Mouse (Mus musculus): ENCODE results near the gene Cep104. TPM values are rescaled to one million over a fixed set of nuclear protein-coding genes. Genes with fewer than 3 reads are reported as not detected.

The Cep104 gene
- polyA plus RNA-seq, 1 experiment = 19.1 TPM

DNA sequence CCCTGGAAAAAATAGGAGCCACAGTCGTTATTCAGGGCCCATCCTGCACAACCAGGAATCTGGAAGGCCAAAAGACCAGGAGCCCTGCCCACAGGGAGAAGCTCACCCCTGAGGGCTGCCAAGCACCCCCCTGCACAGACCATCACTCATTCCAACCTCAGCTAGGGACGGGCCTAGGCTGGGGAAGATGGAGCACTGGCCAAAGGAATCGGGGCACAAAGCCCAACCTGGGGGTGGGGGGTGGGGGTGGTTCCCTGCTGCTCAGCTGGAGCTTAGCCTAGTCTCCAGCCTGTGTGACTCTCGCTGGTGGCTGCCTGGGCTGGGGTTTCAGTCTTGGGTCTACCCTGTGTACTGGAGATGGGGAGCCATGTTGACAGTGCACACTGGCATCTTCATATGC is 47.9 kb downstream of the Cep104 start:
- no peak for DNase-seq (ENCODE audit: low read depth)

DNA sequence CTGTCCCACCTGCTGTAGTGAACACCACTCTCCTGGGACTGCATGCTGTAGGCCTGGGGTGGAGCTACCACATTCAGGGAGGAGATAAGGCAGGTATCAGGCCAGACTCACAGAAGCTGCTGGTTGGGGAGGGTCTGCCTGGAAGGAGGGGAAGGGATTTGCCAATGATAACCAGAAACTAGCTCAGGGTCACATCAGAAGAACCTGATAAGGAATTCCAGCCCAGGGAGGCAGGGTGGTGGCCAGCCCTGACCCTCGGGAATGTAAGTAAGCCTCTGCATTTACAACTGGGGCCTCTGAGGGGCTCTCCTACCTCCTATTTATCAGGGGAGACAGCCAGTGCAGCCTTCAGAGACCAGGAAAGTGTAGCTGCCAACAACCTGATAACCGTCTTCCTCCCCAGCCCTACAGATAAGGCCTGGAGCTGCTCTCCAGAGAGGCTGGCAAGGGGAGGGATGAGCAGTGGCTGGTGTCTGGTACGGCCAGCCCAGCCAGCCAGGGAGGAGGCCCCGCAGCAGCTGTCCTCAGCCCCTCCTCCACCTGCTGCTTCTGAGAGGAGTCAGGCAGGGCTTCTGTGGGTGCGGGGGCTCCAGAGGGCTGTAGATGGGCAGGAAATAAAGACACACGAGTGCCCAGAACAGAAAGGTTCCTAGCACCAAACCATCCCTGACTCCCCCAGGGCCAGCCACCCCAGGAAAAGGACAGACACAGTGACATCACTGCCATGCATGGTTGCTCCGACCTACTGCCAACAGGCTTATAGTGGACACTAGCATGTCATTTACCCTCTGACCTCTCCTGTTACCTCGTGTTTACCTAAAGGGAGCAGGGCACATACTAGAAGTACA is 49.0 kb downstream of the Cep104 start:
- TF ChIP-seq CTCF (IDR thresholded peaks at IDR 0.05; ENCODE audit: borderline replicate concordance, extremely low read depth, insufficient read depth, insufficient read length) (no peak), POLR2A (IDR thresholded peaks at IDR 0.05; ENCODE audit: borderline replicate concordance, extremely low read depth, insufficient read depth, insufficient read length, poor library complexity, severe bottlenecking) (no peak)
- no peak for DNase-seq (ENCODE audit: low read depth)

More for the DNA sequence above, 47.9 kb downstream of the Cep104 start:
- TF ChIP-seq CTCF (IDR thresholded peaks at IDR 0.05; ENCODE audit: borderline replicate concordance, extremely low read depth, insufficient read depth, insufficient read length) (no peak), POLR2A (IDR thresholded peaks at IDR 0.05; ENCODE audit: borderline replicate concordance, extremely low read depth, insufficient read depth, insufficient read length, poor library complexity, severe bottlenecking) (no peak)

DNA sequence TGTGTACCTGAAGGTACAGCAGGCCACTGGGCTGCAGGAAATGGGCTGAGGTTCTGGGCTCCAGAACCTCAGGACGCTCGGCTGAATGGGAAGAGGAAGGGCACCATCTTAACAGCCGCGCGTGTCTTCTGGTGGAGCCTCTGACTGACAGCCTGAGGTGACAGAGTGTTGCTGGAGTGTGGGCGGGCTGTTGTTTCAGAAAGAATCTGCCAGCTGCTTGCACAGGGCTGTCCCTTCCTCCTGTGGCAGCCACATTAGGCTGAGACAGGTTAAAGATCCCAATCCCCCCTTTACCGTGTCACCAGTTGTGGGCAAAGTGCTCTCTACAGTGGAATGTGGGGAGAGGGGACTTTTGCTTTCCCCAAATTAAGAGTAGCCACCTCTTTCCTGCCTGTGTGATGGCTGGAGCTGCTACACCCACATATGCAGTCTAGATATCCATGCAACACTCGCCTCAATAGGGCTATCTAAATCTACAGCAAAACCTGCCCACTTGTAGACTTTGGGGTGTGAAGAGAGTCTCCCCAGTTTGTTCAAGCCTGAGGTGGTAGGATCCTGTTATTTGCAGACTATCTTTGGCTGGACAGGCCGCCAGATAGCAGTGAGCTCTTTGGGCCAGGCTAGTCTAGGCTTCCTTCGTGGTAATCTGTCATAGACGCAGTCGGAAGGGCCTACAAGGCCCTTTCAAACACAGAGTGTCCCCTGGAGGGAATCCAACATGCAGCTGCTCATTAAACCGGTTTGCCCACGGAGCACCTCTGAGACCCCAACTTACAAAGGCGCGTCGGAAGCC is 49.9 kb downstream of the Cep104 start:
- TF ChIP-seq POLR2A (IDR thresholded peaks at IDR 0.05; ENCODE audit: borderline replicate concordance, extremely low read depth, insufficient read depth, insufficient read length, poor library complexity, severe bottlenecking) (no peak), CTCF (IDR thresholded peaks at IDR 0.05; ENCODE audit: borderline replicate concordance, extremely low read depth, insufficient read depth, insufficient read length) (no peak)
- DNase-seq (ENCODE audit: low read depth) = peak; percentile 15

- TF ChIP-seq POLR2A (IDR thresholded peaks at IDR 0.05; ENCODE audit: borderline replicate concordance, extremely low read depth, insufficient read depth, insufficient read length, poor library complexity, severe bottlenecking) = no peak
- TF ChIP-seq CTCF (IDR thresholded peaks at IDR 0.05; ENCODE audit: borderline replicate concordance, extremely low read depth, insufficient read depth, insufficient read length) = peak; percentile 59
These were observed 50.8 kb downstream of the Cep104 start, which contains the start of gene Smim1 for GRCm38 (mm10) chr4:154025641-154026440. Smim1 (minus strand) TSS chr4:154026230.

GRCm38 (mm10) chr4:154026441-154026761 is 51.4 kb downstream of the Cep104 start:
- TF ChIP-seq POLR2A (IDR thresholded peaks at IDR 0.05; ENCODE audit: borderline replicate concordance, extremely low read depth, insufficient read depth, insufficient read length, poor library complexity, severe bottlenecking) (no peak), CTCF (IDR thresholded peaks at IDR 0.05; ENCODE audit: borderline replicate concordance, extremely low read depth, insufficient read depth, insufficient read length) (no peak)
- DNase-seq (ENCODE audit: low read depth) = no peak

More at GRCm38 (mm10) chr4:154025641-154026440, 50.8 kb downstream of the Cep104 start, which contains the start of gene Smim1:
- DNase-seq (ENCODE audit: low read depth) = peak; percentile 60

- TF ChIP-seq POLR2A (IDR thresholded peaks at IDR 0.05; ENCODE audit: borderline replicate concordance, extremely low read depth, insufficient read depth, insufficient read length, poor library complexity, severe bottlenecking) = no peak
- no peak for TF ChIP-seq CTCF (IDR thresholded peaks at IDR 0.05; ENCODE audit: borderline replicate concordance, extremely low read depth, insufficient read depth, insufficient read length)
- no peak for DNase-seq (ENCODE audit: low read depth)
These were observed 53.1 kb downstream of the Cep104 start for GRCm38 (mm10) chr4:154028066-154028465.

- peak; percentile 8 for DNase-seq (ENCODE audit: low read depth)
- TF ChIP-seq CTCF (IDR thresholded peaks at IDR 0.05; ENCODE audit: borderline replicate concordance, extremely low read depth, insufficient read depth, insufficient read length) = peak; percentile 36; the same call in 1 of the 2 replicates
- no peak for TF ChIP-seq POLR2A (IDR thresholded peaks at IDR 0.05; ENCODE audit: borderline replicate concordance, extremely low read depth, insufficient read depth, insufficient read length, poor library complexity, severe bottlenecking)
These were observed 53.7 kb downstream of the Cep104 start for GRCm38 (mm10) chr4:154028646-154029045.

DNA sequence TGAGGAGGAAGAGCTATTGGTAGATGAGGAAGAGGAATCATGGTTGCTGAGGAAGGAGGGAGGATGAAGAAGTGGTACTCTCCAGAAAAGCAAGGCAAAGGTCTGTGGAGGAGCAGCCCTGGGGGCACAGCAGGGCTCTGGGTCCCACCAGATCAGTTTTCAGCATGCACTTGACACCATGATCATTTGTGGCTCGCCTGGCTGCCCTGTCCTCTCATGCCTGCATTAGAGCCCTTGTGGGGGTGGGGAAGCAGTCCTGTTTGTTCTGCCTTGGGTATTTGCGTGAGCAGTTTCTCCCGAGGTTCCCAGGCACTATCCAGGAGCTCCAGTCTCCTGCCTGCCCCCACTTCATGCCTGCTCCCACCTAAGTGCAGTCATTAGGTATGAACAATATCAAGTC is 62.1 kb downstream of the Cep104 start:
- TF ChIP-seq POLR2A (IDR thresholded peaks at IDR 0.05; ENCODE audit: borderline replicate concordance, extremely low read depth, insufficient read depth, insufficient read length, poor library complexity, severe bottlenecking) (no peak), CTCF (IDR thresholded peaks at IDR 0.05; ENCODE audit: borderline replicate concordance, extremely low read depth, insufficient read depth, insufficient read length) (no peak)
- DNase-seq (ENCODE audit: low read depth) = no peak

DNA sequence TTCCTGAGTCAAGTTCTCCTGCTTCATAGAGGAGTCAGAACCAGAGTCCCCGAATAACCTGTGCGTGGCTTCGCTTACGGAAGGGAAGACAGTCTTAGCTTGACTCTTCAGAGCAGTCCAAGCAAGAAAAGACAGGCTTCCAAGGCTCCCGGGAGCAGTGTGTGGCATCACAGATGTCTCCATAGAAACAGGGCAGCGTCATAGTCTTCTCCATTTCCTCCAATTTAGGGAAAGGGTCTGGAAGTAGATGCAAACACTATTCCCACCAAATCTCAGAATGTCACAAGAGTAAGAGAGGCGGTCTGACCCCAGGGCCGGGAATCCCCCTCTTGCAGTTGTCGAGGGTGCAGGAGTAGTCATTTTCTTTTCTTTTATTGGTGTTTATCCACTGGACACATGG is 67.6 kb downstream of the Cep104 start, which contains the start of gene Ccdc27:
Gene Ccdc27, minus strand, starts transcription at position 101 of the 400 bp plus-strand sequence.
- TF ChIP-seq CTCF (IDR thresholded peaks at IDR 0.05; ENCODE audit: borderline replicate concordance, extremely low read depth, insufficient read depth, insufficient read length) (no peak), POLR2A (IDR thresholded peaks at IDR 0.05; ENCODE audit: borderline replicate concordance, extremely low read depth, insufficient read depth, insufficient read length, poor library complexity, severe bottlenecking) (no peak)
- DNase-seq (ENCODE audit: low read depth) = no peak

DNA sequence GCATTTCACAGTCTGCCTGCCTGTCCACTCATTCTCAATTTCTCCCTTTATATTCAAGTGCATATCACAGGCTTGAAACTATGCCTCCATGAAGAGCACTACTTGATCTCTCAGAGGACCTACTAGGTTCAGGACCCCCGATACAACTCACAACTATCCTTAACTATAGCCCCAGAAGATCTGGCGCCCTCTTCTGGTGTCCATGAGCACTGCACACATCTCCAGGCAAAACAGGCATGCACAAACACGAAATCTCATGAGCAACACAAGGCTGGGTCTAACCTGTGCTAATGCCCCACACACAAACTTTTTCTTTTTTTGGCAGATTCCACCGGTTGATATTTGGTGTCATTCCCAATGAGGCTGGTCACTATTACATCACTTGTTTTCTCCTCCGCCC is 70.8 kb downstream of the Cep104 start:
- TF ChIP-seq CTCF (IDR thresholded peaks at IDR 0.05; ENCODE audit: borderline replicate concordance, extremely low read depth, insufficient read depth, insufficient read length) = peak; percentile 18; the same call in 1 of the 2 replicates
- no peak for TF ChIP-seq POLR2A (IDR thresholded peaks at IDR 0.05; ENCODE audit: borderline replicate concordance, extremely low read depth, insufficient read depth, insufficient read length, poor library complexity, severe bottlenecking)
- no peak for DNase-seq (ENCODE audit: low read depth)

Data from brain, embryonic 14.5 days (tissue).